Mouse (Mus musculus) ES-Bruce4 (cell line): ENCODE results near the gene Srarp.

Source experiments
- CTCF ChIP-seq: IDR thresholded peaks from one replicate; pipeline ENCODE4 v1.8.1; 2011; ENCODE audit warnings: low read depth, low read length
- EP300 ChIP-seq: IDR thresholded peaks from 2 replicates; pipeline ENCODE4 v1.6.1; 2011; ENCODE audit warnings: low read depth, low read length; ENCODE audit not compliant: insufficient read depth
- POLR2A ChIP-seq: IDR thresholded peaks from one replicate; pipeline ENCODE4 v1.8.1; 2011; ENCODE audit warnings: low read length; ENCODE audit not compliant: insufficient read depth

- TF ChIP-seq POLR2A = no peak
- TF ChIP-seq CTCF = no peak
- no peak for TF ChIP-seq EP300
Observed at GRCm38 (mm10) chr4:141397861-141398260, 38.0 kb downstream of the Srarp start.
